Mouse (Mus musculus): ENCODE data around the gene Snap91. TPM values are rescaled to one million over a fixed set of nuclear protein-coding genes. Genes with fewer than 3 reads are reported as not detected.

Snap91 gene
- polyA plus RNA-seq, 1 experiment = 3.6 TPM

- no peak overlapping the region for H3K4me3 ChIP-seq (ENCODE audit: insufficient read depth, low read length)
- no peaks in the 10 kb centered on the region; the same call in 1 of the 2 replicates for H3K4me1 ChIP-seq (ENCODE audit: control insufficient read depth, insufficient read depth, low read length)
- TF ChIP-seq CTCF (IDR thresholded peaks at IDR 0.05; ENCODE audit: borderline replicate concordance, insufficient read depth, low read length) (no peak), POLR2A (IDR thresholded peaks at IDR 0.05; ENCODE audit: low read depth, low read length) (no peak)
- no peak overlapping the region for H3K27ac ChIP-seq (ENCODE audit: insufficient read depth, low read length)
Measured at GRCm38 (mm10) chr9:86869586-86870338, 10.7 kb downstream of the Snap91 start.

- H3K27ac ChIP-seq (ENCODE audit: insufficient read depth, low read length) = no peak overlapping the region
- H3K4me3 ChIP-seq (ENCODE audit: insufficient read depth, low read length) = no peak overlapping the region
- TF ChIP-seq POLR2A (IDR thresholded peaks at IDR 0.05; ENCODE audit: low read depth, low read length) = no peak
- H3K4me1 ChIP-seq (ENCODE audit: control insufficient read depth, insufficient read depth, low read length) = no peaks in the 10 kb centered on the region
Measured at GRCm38 (mm10) chr9:86858101-86858500, 22.4 kb downstream of the Snap91 start.

- TF ChIP-seq CTCF (IDR thresholded peaks at IDR 0.05; ENCODE audit: borderline replicate concordance, insufficient read depth, low read length) = no peak
- TF ChIP-seq POLR2A (IDR thresholded peaks at IDR 0.05; ENCODE audit: low read depth, low read length) = no peak
- Histone ChIP-seq H3K27ac (ENCODE audit: insufficient read depth, low read length) (no peak overlapping the region), H3K4me3 (ENCODE audit: insufficient read depth, low read length) (no peak overlapping the region), H3K4me1 (ENCODE audit: control insufficient read depth, insufficient read depth, low read length) (no peaks in the 10 kb centered on the region)
Measured at GRCm38 (mm10) chr9:86857626-86858025, 22.8 kb downstream of the Snap91 start.

GRCm38 (mm10) chr9:86852861-86853260, 27.6 kb downstream of the Snap91 start:
- Histone ChIP-seq H3K4me1 (ENCODE audit: control insufficient read depth, insufficient read depth, low read length) (no peaks in the 10 kb centered on the region), H3K27ac (ENCODE audit: insufficient read depth, low read length) (no peak overlapping the region), H3K4me3 (ENCODE audit: insufficient read depth, low read length) (no peak overlapping the region)
- TF ChIP-seq CTCF (IDR thresholded peaks at IDR 0.05; ENCODE audit: borderline replicate concordance, insufficient read depth, low read length) = no peak
- no peak for TF ChIP-seq POLR2A (IDR thresholded peaks at IDR 0.05; ENCODE audit: low read depth, low read length)

- no peak for TF ChIP-seq POLR2A (IDR thresholded peaks at IDR 0.05; ENCODE audit: low read depth, low read length)
- TF ChIP-seq CTCF (IDR thresholded peaks at IDR 0.05; ENCODE audit: borderline replicate concordance, insufficient read depth, low read length) = no peak
- Histone ChIP-seq H3K4me3 (ENCODE audit: insufficient read depth, low read length) (no peak overlapping the region), H3K4me1 (ENCODE audit: control insufficient read depth, insufficient read depth, low read length) (no peaks in the 10 kb centered on the region), H3K27ac (ENCODE audit: insufficient read depth, low read length) (no peak overlapping the region)
Measured at GRCm38 (mm10) chr9:86851689-86852088, 28.8 kb downstream of the Snap91 start.

- Histone ChIP-seq H3K27ac (ENCODE audit: insufficient read depth, low read length) (no peak overlapping the region), H3K4me1 (ENCODE audit: control insufficient read depth, insufficient read depth, low read length) (no peaks in the 10 kb centered on the region), H3K4me3 (ENCODE audit: insufficient read depth, low read length) (no peak overlapping the region)
- no peak for TF ChIP-seq CTCF (IDR thresholded peaks at IDR 0.05; ENCODE audit: borderline replicate concordance, insufficient read depth, low read length)
- TF ChIP-seq POLR2A (IDR thresholded peaks at IDR 0.05; ENCODE audit: low read depth, low read length) = no peak
Measured at GRCm38 (mm10) chr9:86850452-86851207, 29.8 kb downstream of the Snap91 start.

GRCm38 (mm10) chr9:86843747-86844353, 36.6 kb downstream of the Snap91 start:
- Histone ChIP-seq H3K4me1 (ENCODE audit: control insufficient read depth, insufficient read depth, low read length) (no peaks in the 10 kb centered on the region), H3K4me3 (ENCODE audit: insufficient read depth, low read length) (no peak overlapping the region), H3K27ac (ENCODE audit: insufficient read depth, low read length) (no peak overlapping the region)
- no peak for TF ChIP-seq POLR2A (IDR thresholded peaks at IDR 0.05; ENCODE audit: low read depth, low read length)
- no peak for TF ChIP-seq CTCF (IDR thresholded peaks at IDR 0.05; ENCODE audit: borderline replicate concordance, insufficient read depth, low read length)

GRCm38 (mm10) chr9:86829792-86830191, 50.7 kb downstream of the Snap91 start:
- no peak overlapping the region for H3K4me3 ChIP-seq (ENCODE audit: insufficient read depth, low read length)
- no peaks in the 10 kb centered on the region for H3K4me1 ChIP-seq (ENCODE audit: control insufficient read depth, insufficient read depth, low read length)
- H3K27ac ChIP-seq (ENCODE audit: insufficient read depth, low read length) = no peak overlapping the region
- TF ChIP-seq CTCF (IDR thresholded peaks at IDR 0.05; ENCODE audit: borderline replicate concordance, insufficient read depth, low read length) (no peak), POLR2A (IDR thresholded peaks at IDR 0.05; ENCODE audit: low read depth, low read length) (no peak)

GRCm38 (mm10) chr9:86829034-86829433, 51.4 kb downstream of the Snap91 start:
- no peaks in the 10 kb centered on the region for H3K4me1 ChIP-seq (ENCODE audit: control insufficient read depth, insufficient read depth, low read length)
- no peak for TF ChIP-seq POLR2A (IDR thresholded peaks at IDR 0.05; ENCODE audit: low read depth, low read length)
- TF ChIP-seq CTCF (IDR thresholded peaks at IDR 0.05; ENCODE audit: borderline replicate concordance, insufficient read depth, low read length) = no peak
- no peak overlapping the region for H3K27ac ChIP-seq (ENCODE audit: insufficient read depth, low read length)
- H3K4me3 ChIP-seq (ENCODE audit: insufficient read depth, low read length) = no peak overlapping the region

- Histone ChIP-seq H3K27ac (ENCODE audit: insufficient read depth, low read length) (no peak overlapping the region), H3K4me3 (ENCODE audit: insufficient read depth, low read length) (no peak overlapping the region), H3K4me1 (ENCODE audit: control insufficient read depth, insufficient read depth, low read length) (no peaks in the 10 kb centered on the region)
- TF ChIP-seq POLR2A (IDR thresholded peaks at IDR 0.05; ENCODE audit: low read depth, low read length) (no peak), CTCF (IDR thresholded peaks at IDR 0.05; ENCODE audit: borderline replicate concordance, insufficient read depth, low read length) (no peak)
Measured at GRCm38 (mm10) chr9:86819366-86819765, 61.1 kb downstream of the Snap91 start.

Data from embryonic fibroblast, embryonic 13.5 days (primary cell).